Mouse (Mus musculus) lung, adult 2 months (tissue): ENCODE results near the gene Olfr535.

Experiments used
- CTCF ChIP-seq: fragments of 200-500 bp; IDR thresholded peaks from 2 replicates; pipeline ENCODE4 v1.5.1; 2011; ENCODE audit warnings: mild to moderate bottlenecking, low read length, control low read depth; ENCODE audit not compliant: insufficient read depth
- POLR2A ChIP-seq: fragments of 200-500 bp; IDR thresholded peaks from 2 replicates; pipeline ENCODE4 v1.6.1; 2011; ENCODE audit warnings: low read depth, mild to moderate bottlenecking, control low read depth, low read length, borderline replicate concordance; ENCODE audit errors: extremely low read depth

DNA sequence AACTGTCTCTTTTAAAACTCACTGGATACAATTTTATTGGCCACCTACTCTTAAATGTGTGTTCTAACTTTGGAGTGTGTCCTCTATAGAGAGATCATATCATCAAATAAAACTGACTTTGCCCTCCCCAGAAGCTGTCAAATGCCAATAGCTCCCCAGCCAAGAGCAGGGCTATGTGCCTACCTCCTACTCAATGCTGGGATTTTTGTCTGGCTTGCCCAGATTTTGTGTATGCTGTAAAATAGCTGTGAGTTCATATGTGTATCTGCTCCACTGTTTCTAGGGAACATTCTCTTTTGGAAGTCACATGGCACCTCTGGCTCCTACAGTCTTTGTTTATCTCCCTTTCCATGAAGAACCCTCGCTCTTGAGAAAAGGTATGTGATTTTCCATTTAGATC is 5.0 kb downstream of the Olfr535 start:
- TF ChIP-seq CTCF (no peak), POLR2A (no peak)
